Mouse (Mus musculus): ENCODE data around the gene Daw1.
A peak's percentile ranks its signal among the peaks of the same experiment; 100 is the strongest.

Daw1 gene

DNA sequence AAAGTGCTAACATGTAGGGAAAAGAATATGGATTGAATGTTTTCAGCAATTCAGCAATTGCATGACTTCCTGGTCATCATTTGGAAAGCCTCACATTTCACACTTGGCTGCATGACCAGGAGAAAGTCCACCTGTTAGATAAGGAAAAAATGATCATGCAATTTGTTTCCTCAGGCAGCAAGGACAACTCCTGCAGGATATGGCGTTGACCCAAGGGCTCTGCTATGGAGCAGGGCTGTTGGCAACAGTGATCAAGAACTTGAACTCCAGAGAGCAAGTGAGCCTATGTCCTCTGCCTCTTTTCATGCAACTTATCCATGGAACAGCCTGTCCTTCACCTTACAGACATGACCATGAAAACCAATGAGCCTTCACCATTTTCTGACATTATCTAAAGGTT is 50.4 kb downstream of the Daw1 start:
- peak; percentile 49 for DNase-seq

DNA sequence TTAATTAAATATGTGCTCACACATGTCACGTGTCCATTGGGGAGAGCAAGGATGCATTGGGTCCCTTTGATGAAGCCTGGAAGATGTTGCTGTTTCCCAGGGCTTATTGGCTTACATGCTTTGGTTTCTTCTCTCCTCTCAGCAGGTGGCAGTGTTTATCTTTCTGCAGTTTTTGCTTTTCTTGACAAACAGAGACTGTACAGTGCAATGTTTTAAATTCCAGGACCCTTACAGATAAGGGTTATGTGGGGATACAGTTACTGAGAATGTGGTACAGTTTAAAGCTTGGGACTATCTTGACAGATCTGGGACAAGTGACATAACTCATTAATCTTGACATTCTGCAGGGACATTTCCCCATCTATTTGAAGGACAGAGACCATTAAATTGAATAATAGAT is 58.7 kb downstream of the Daw1 start:
- peak; percentile 28 for DNase-seq

DNA sequence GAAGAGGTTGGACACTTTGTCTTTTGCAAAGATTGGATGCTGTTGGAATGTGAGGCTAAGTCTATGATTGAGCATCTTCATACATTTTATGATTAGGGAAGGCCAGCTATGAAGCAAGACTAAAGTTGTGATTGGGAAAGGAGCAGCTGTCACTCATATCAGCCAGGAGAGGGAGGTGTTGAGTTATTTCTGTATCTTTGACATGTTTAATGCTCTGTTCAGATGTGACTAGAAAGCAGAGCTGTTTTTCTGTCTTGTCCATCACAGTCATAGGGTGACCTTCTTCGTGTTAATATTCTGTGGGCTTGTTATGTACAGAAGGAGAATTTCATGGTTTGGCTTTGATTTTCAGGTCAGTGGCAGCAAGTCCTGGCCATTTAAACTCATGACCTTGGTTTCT is 63.5 kb downstream of the Daw1 start:
- DNase-seq = peak; percentile 39

- DNase-seq = peak; percentile 90
Measured at GRCm38 (mm10) chr1:83224423-83224960, 64.9 kb downstream of the Daw1 start.

DNA sequence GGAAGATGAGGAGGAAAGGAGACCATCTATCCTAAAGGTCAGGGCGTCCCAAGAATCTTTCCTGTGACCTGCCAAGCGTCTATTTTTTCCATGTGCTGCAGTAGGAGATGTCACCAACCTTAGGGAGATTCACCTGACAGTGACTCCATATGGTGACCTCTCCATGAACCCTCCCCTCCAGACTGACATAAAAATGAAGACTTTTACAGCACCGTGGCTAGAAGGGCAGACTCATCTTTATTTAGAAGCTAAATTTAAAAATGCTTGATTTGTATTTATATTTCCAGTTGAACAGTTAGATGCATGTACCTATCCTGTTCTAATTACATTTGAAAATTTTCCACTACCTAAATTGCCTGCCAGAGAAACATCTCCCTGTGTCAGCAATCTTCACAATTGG is 68.4 kb downstream of the Daw1 start:
- peak; percentile 40 for DNase-seq

GRCm38 (mm10) chr1:83248235-83248746 is 88.7 kb downstream of the Daw1 start:
- peak; percentile 97 for DNase-seq

- DNase-seq = no peak
Measured at GRCm38 (mm10) chr1:83251746-83252145, 92.2 kb downstream of the Daw1 start.
